8 mouse cellular contexts compared by ENCODE assay signal in the genomic region with DNA sequence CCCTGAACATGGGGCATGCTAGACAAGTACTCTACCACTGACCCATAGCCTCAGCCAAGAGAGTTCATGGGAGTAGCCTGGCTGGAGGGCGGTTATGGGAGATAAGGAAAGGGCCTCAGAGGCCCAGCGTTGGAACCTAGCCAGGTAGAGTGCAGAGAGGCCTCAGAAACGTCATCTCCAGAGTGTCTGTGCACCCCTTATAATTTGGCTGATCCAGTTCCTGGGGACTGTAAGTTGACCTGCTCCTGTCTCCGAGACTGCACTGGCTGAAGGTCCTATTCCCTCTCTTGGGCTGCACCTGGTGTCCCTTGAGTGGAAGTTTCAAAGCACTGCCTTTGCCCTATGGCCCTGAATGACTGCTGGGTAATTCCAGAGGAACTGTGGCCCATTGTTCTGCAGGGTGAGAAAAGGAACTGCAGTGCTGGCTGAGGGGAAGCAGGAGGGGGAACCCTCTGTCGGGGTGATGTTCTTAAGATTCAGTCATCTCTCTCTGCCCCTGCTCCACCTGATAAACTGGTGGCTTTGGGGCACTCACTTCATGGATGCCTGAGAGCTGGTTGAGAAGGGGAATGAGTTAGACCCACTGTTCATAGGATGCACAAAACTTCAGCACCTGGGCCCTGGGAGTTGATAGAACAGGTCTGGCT. TPM values are rescaled to one million over a fixed set of nuclear protein-coding genes. Genes with fewer than 3 reads are reported as not detected.
DNase-seq lines count a peak whose midpoint lies in the region; ATAC-seq lines count a peak whose summit lies in the region.

No protein-coding gene starts in this region.

- H3K9me3 ChIP-seq in limb, embryonic 15.5 days = no peaks in the 10 kb centered on the region
- H3K9me3 ChIP-seq in forebrain, embryonic 16.5 days (ENCODE audit: control insufficient read depth, low read length) = no peaks in the 10 kb centered on the region

- peak overlapping the region; percentile 47 for H3K27ac ChIP-seq in limb, embryonic 15.5 days
- no peak overlapping the region for H3K27ac ChIP-seq in forebrain, embryonic 16.5 days (ENCODE audit: low read length)

- peak; percentile 29 for DNase-seq in adrenal gland, adult 8-10 months
- DNase-seq in embryo, embryonic 10.5 days (ENCODE audit: low spot score) = peak; percentile 56
- peak; percentile 66 to 71 for DNase-seq in heart, postnatal 14 days
- peak; percentile 27 for DNase-seq in ovary, postnatal 36 days (ENCODE audit: low spot score)
- DNase-seq in cerebellum, adult 11 months = no peak

- intact Hi-C loops in heart, postnatal 14 days (cut with DNase I) = loop anchor here (5.0 kb wide), 1 partner anchor 139 kb away; a partner anchor contains a TSS

- H3K27me3 ChIP-seq in limb, embryonic 15.5 days = no peaks in the 10 kb centered on the region
- H3K27me3 ChIP-seq in forebrain, embryonic 16.5 days (replicated peaks; ENCODE audit: control insufficient read depth, insufficient read depth, low read length) = no peaks in the 10 kb centered on the region

- no peaks in the 10 kb centered on the region for H3K36me3 ChIP-seq in limb, embryonic 15.5 days
- H3K36me3 ChIP-seq in forebrain, embryonic 16.5 days (ENCODE audit: control insufficient read depth, insufficient read depth) = no peaks in the 10 kb centered on the region

- H3K4me2 ChIP-seq in limb, embryonic 15.5 days = no peak overlapping the region
- no peak overlapping the region for H3K4me2 ChIP-seq in forebrain, embryonic 16.5 days (ENCODE audit: low read length)

- H3K4me3 ChIP-seq in limb, embryonic 15.5 days = no peak overlapping the region
- H3K4me3 ChIP-seq in forebrain, embryonic 16.5 days (replicated peaks; ENCODE audit: low read length) = no peak overlapping the region

- H3K4me1 ChIP-seq in limb, embryonic 15.5 days = peaks cover 14% of the 10 kb centered on the region; the same call in 1 of the 2 replicates
- H3K4me1 ChIP-seq in forebrain, embryonic 16.5 days (replicated peaks; ENCODE audit: control insufficient read depth, insufficient read depth, low read length) = peaks cover 4% of the 10 kb centered on the region; the same call in 1 of the 2 replicates

- no peak overlapping the region for H3K9ac ChIP-seq in limb, embryonic 15.5 days
- H3K9ac ChIP-seq in forebrain, embryonic 16.5 days (replicated peaks; ENCODE audit: low read depth, low read length) = no peak overlapping the region

- WGBS in limb, embryonic 15.5 days = 39% methylated on average over 5 of the region's 5 CpGs
- 35% methylated on average over 5 of the region's 5 CpGs for WGBS in forebrain, embryonic 16.5 days

- ATAC-seq in limb, embryonic 15.5 days (ENCODE audit: insufficient number of reproducible peaks, low FRiP score, low TSS enrichment, low read depth) = no peak
- no peak for ATAC-seq in activated CD4-positive, CD25-positive, alpha-beta regulatory T cell, adult 4 months
- no peak for ATAC-seq in forebrain, embryonic 16.5 days

RNA-seq across cellular contexts. Expression of a gene that starts 55.5 kb away (rescaled TPM):
- total RNA-seq in adrenal gland, adult 8-10 months (2022) = 1 to 10 TPM; 6.2 to 9.0 (median 8.1) TPM
- total RNA-seq in heart, postnatal 14 days (2021) = 1 to 10 TPM; 6.0 to 6.5 TPM
- polyA plus RNA-seq in limb, embryonic 15.5 days (2015; fragmentation: Nextera tagmentation; extraction: Ambion mirVana) = 4.6 and 6.5 TPM in 2 replicates
- 1 to 10 TPM in 1 of 2 experiments, under 1 TPM in 1; 0.82 to 2.6 TPM for polyA plus RNA-seq in activated CD4-positive, CD25-positive, alpha-beta regulatory T cell, adult 4 months (2017; shearing (Covaris generic))
- 1.0 and 1.8 TPM in 2 replicates for polyA plus RNA-seq in forebrain, embryonic 16.5 days (2015; fragmentation: Nextera tagmentation; extraction: Ambion mirVana)
